Mouse (Mus musculus): ENCODE data around the gene Gm3285. TPM values are rescaled to one million over a fixed set of nuclear protein-coding genes. Genes with fewer than 3 reads are reported as not detected.

The Gm3285 gene
- polyA plus RNA-seq, 2 experiments, result 0.06 TPM; not detected in 1

GRCm38 (mm10) chr10:77878985-77879384, 17.2 kb downstream of the Gm3285 start:
- no peaks in the 10 kb centered on the region for H3K4me1 ChIP-seq (ENCODE audit: control insufficient read depth, insufficient read depth, low read length)
- H3K9ac ChIP-seq (ENCODE audit: low read depth, low read length, severe bottlenecking), result no peak overlapping the region
- H3K9me3 ChIP-seq (ENCODE audit: control insufficient read depth, low read length), result no peaks in the 10 kb centered on the region
- no peak overlapping the region for H3K27ac ChIP-seq (replicated peaks; ENCODE audit: low read depth, low read length)
- no peak overlapping the region for H3K4me2 ChIP-seq (replicated peaks; ENCODE audit: low read depth, low read length, severe bottlenecking)
- H3K4me3 ChIP-seq (replicated peaks; ENCODE audit: low read length), result no peak overlapping the region
- H3K27me3 ChIP-seq (ENCODE audit: control insufficient read depth, insufficient read depth, low read length), result no peaks in the 10 kb centered on the region
- no peak for ATAC-seq (ENCODE audit: low FRiP score, low read depth)
- no peak for TF ChIP-seq POLR2A (IDR thresholded peaks at IDR 0.05; ENCODE audit: borderline replicate concordance, extremely low read depth, insufficient read depth, insufficient read length)
- H3K36me3 ChIP-seq (ENCODE audit: control insufficient read depth, insufficient read depth, low read length), result no peaks in the 10 kb centered on the region
- WGBS, result 64% methylated on average over 6 of the region's 6 CpGs
- no peak for DNase-seq (ENCODE audit: low spot score)

DNA sequence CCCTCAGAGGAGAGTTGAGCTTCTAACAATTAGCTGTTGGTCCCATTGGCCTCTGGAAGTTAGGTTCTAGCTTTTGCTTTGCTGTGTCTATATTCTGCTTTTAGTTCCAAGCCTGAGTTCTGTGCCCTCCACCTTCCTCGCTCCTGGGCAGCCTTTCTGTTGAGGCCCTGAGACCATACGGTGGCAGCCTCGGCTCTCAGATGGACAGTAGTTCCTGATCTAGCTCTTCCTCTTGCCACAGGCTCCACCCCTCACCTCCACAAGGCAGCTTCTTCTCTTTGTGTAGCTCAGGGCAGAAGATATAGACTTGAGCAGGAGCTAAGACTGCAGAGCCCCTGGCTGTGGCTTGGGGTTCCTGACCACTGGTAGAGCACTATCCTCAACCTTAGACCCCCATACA, 18.5 kb downstream of the Gm3285 start:
- no peak overlapping the region for H3K4me2 ChIP-seq (replicated peaks; ENCODE audit: low read depth, low read length, severe bottlenecking)
- 81% methylated on average over 3 of the region's 3 CpGs for whole genome bisulfite sequencing

GRCm38 (mm10) chr10:77882553-77882952, 20.8 kb downstream of the Gm3285 start:
- no peak overlapping the region for H3K4me3 ChIP-seq (replicated peaks; ENCODE audit: low read length)
- ATAC-seq (ENCODE audit: low FRiP score, low read depth) (no peak), DNase-seq (ENCODE audit: low spot score) (no peak)
- TF ChIP-seq POLR2A (IDR thresholded peaks at IDR 0.05; ENCODE audit: borderline replicate concordance, extremely low read depth, insufficient read depth, insufficient read length), result no peak
- H3K27me3 ChIP-seq (ENCODE audit: control insufficient read depth, insufficient read depth, low read length), result no peaks in the 10 kb centered on the region
- no peak overlapping the region for H3K4me2 ChIP-seq (replicated peaks; ENCODE audit: low read depth, low read length, severe bottlenecking)
- H3K36me3 ChIP-seq (ENCODE audit: control insufficient read depth, insufficient read depth, low read length), result no peaks in the 10 kb centered on the region
- no peak overlapping the region for H3K27ac ChIP-seq (replicated peaks; ENCODE audit: low read depth, low read length)
- 90% methylated on average over 5 of the region's 5 CpGs for WGBS
- H3K9me3 ChIP-seq (ENCODE audit: control insufficient read depth, low read length), result no peaks in the 10 kb centered on the region
- H3K9ac ChIP-seq (ENCODE audit: low read depth, low read length, severe bottlenecking), result no peak overlapping the region
- no peaks in the 10 kb centered on the region for H3K4me1 ChIP-seq (ENCODE audit: control insufficient read depth, insufficient read depth, low read length)

More for the DNA sequence above, 18.5 kb downstream of the Gm3285 start:
- Histone ChIP-seq H3K4me1 (ENCODE audit: control insufficient read depth, insufficient read depth, low read length) (no peaks in the 10 kb centered on the region), H3K27me3 (ENCODE audit: control insufficient read depth, insufficient read depth, low read length) (no peaks in the 10 kb centered on the region), H3K27ac (replicated peaks; ENCODE audit: low read depth, low read length) (no peak overlapping the region), H3K9ac (ENCODE audit: low read depth, low read length, severe bottlenecking) (no peak overlapping the region), H3K4me3 (replicated peaks; ENCODE audit: low read length) (no peak overlapping the region), H3K36me3 (ENCODE audit: control insufficient read depth, insufficient read depth, low read length) (no peaks in the 10 kb centered on the region), H3K9me3 (ENCODE audit: control insufficient read depth, low read length) (no peaks in the 10 kb centered on the region)
- DNase-seq (ENCODE audit: low spot score), result no peak
- no peak for ATAC-seq (ENCODE audit: low FRiP score, low read depth)
- no peak for TF ChIP-seq POLR2A (IDR thresholded peaks at IDR 0.05; ENCODE audit: borderline replicate concordance, extremely low read depth, insufficient read depth, insufficient read length)

DNA sequence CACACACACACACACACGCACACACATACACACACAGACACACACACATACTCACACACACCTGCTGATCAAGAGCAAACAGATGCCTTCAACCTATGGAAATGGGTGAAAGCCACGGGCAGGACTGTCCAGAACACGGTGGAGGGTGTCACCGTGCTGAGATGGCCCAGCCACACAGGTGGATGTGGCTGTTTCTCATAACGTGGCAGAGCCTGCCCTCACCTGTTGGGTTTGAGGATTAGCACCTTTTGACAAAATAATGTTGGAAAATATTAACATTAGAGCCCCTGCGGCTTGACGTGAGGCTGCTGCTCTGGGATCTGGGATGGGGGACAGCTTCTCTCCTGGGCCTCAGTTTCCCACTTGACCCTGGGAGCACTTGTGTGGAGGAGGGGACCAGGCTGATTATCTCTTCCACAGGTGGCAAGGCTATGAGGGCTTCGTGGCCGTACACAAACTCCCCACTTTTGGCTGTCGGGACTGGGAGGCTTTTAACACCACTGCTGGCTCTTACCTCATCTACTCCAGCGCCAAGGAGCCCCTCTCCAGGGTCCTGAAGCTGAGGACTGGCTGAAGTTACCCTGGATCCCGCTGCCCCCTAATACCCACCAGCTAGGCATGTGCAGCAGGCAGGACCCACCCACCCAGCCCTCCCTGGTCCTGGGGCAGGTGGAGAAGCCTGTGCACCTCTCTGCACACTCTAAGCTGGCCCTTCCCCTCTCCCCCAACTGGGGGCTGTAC, 24.4 kb downstream of the Gm3285 start:
- ATAC-seq (ENCODE audit: low FRiP score, low read depth) (no peak), DNase-seq (ENCODE audit: low spot score) (peak; percentile 30)
- Histone ChIP-seq H3K4me3 (replicated peaks; ENCODE audit: low read length) (no peak overlapping the region), H3K36me3 (ENCODE audit: control insufficient read depth, insufficient read depth, low read length) (no peaks in the 10 kb centered on the region), H3K4me1 (ENCODE audit: control insufficient read depth, insufficient read depth, low read length) (no peaks in the 10 kb centered on the region), H3K9ac (ENCODE audit: low read depth, low read length, severe bottlenecking) (no peak overlapping the region), H3K9me3 (ENCODE audit: control insufficient read depth, low read length) (no peaks in the 10 kb centered on the region), H3K4me2 (replicated peaks; ENCODE audit: low read depth, low read length, severe bottlenecking) (no peak overlapping the region), H3K27ac (replicated peaks; ENCODE audit: low read depth, low read length) (no peak overlapping the region), H3K27me3 (ENCODE audit: control insufficient read depth, insufficient read depth, low read length) (no peaks in the 10 kb centered on the region)
- no peak for TF ChIP-seq POLR2A (IDR thresholded peaks at IDR 0.05; ENCODE audit: borderline replicate concordance, extremely low read depth, insufficient read depth, insufficient read length)
- 51% methylated on average over 12 of the region's 12 CpGs for WGBS

DNA sequence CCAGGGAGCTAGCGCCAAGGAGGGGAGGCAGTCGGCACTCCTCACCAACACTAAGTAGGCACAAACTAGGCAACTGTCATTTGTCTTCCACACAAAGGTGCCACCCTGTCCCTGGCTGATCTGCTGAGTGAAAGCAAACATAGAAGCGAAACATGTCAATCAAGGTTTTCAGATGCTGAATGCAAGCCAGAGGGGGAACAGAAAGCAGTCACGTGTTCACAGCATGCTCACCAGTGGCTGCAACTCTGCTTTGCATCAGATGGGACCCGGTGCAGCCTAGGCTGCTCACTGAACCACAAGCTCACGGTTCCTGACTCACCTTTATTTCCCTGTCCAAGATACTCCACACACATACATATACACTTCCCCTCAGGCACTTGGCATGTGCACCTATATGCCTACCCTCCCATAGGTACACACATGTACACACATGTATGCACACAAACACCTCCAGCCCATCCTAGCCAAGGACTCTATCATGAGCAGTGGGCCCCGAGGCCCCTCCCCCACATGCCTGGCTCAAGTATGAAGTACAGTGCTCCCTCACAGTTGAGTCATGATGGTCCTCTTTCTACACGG, 29.3 kb downstream of the Gm3285 start:
- no peaks in the 10 kb centered on the region for H3K36me3 ChIP-seq (ENCODE audit: control insufficient read depth, insufficient read depth, low read length)
- no peak overlapping the region for H3K4me2 ChIP-seq (replicated peaks; ENCODE audit: low read depth, low read length, severe bottlenecking)
- no peak overlapping the region for H3K9ac ChIP-seq (ENCODE audit: low read depth, low read length, severe bottlenecking)
- H3K4me3 ChIP-seq (replicated peaks; ENCODE audit: low read length), result no peak overlapping the region
- H3K9me3 ChIP-seq (ENCODE audit: control insufficient read depth, low read length), result no peaks in the 10 kb centered on the region
- no peak overlapping the region for H3K27ac ChIP-seq (replicated peaks; ENCODE audit: low read depth, low read length)
- no peaks in the 10 kb centered on the region for H3K4me1 ChIP-seq (ENCODE audit: control insufficient read depth, insufficient read depth, low read length)
- no peaks in the 10 kb centered on the region for H3K27me3 ChIP-seq (ENCODE audit: control insufficient read depth, insufficient read depth, low read length)
- 86% methylated on average over 8 of the region's 8 CpGs for WGBS
- ATAC-seq (ENCODE audit: low FRiP score, low read depth) (no peak), DNase-seq (ENCODE audit: low spot score) (no peak)
- TF ChIP-seq POLR2A (IDR thresholded peaks at IDR 0.05; ENCODE audit: borderline replicate concordance, extremely low read depth, insufficient read depth, insufficient read length), result no peak

Measured in limb, embryonic 14.5 days (tissue).